Mouse (Mus musculus) spleen, adult 18-20 months (tissue): Measurements from ENCODE around the gene R3hdm4.

ENCODE experiments used
- DNase-seq, 2 experiments: peaks; one replicate each; pipeline ENCODE4 v3.0.0; 2022; ENCODE audit warnings: mixed read lengths in 2 of 2

Gene R3hdm4

DNA sequence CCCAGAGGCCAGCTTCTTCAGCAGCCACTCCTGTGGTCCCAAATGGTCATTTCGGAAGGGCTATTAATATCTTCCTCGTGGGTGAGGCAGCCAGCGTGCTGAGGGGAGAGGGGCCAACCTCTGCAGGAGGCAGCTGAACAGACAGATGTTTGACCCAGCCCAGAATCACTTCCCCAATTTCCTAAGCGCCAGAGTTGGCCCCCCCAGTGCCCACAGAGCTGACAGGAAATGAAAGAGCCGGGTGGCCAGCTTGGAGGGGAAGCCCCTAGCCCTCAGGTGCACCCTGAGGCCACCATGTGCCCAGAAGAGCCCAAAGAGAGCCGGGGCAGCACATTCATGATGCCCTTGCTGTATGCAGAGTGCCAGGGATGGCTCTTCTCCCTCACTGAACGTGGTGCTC is 19.7 kb upstream of the R3hdm4 start:
- DNase-seq: peak; percentile 77 to 84

DNA sequence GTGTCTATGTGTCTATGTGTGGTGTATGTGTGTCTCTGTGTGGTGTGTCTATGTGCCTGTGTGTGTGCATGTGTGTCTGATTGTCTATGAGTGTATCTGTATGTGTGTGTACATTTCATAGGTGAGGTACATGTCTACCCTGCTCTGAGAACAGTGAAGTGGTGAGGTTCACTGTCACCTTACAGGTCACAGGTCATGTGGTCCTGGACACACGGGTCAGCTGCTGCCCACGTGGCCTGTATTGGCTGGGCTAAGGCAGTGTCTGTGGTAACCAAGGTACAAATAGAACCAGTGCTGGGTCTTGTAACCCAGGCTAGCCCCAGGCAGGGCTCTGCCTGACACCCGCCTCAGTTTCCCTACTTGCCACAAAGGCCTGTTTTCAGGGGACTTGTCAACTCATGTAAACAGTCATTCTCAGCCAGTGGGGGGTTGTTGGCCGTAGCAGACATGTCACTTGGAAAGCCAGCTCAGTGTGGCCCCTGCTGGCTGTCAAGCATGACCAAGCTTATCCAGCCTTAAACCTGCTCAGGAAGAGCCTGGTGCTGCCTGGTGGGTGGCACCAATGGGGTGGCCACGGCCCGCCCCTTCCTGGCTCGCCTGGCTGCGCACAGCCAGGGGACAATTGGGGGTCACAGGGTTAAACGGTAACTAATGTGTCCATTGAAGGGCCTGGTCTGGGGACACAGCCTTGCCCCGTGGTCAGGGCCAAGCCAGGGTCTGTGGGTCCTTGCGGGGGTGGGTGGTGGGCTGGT is 16.9 kb upstream of the R3hdm4 start:
- DNase-seq: no peak

- peak; percentile 78 to 82 for DNase-seq
Measured at GRCm38 (mm10) chr10:79936911-79937441, 16.0 kb upstream of the R3hdm4 start.

DNA sequence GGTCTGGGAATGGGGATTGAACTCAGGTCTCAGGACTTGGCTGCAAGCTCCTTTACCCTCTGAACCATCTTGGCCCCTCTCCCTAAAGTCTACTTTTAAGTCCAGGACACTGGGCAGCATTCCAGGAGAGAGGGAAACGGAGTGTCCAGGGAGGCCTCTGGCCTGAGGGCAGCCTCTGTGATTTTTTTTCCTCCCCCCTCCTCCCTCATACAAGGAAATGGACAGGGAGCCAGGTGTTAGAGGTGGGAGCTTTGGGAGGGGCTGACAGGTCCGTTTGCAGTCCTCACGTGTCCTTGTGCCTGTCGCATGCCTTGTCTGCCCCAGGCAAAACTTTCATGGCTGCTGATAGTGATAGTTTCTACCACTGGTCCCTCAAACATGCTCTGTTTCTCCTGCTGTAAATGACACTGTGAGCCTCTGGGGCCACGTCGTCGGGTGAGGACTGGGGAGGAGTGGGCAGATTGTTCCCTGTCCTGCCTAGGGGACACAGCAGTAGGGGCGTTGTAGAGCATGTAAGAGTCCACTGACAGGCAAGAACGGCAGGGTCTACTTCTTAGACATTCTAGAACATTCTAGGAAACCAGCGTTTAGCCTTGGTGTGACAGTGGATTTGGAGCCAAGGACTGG is 15.4 kb upstream of the R3hdm4 start:
- no peak for DNase-seq

- no peak for DNase-seq
Measured at GRCm38 (mm10) chr10:79934794-79935569, 14.0 kb upstream of the R3hdm4 start.

DNA sequence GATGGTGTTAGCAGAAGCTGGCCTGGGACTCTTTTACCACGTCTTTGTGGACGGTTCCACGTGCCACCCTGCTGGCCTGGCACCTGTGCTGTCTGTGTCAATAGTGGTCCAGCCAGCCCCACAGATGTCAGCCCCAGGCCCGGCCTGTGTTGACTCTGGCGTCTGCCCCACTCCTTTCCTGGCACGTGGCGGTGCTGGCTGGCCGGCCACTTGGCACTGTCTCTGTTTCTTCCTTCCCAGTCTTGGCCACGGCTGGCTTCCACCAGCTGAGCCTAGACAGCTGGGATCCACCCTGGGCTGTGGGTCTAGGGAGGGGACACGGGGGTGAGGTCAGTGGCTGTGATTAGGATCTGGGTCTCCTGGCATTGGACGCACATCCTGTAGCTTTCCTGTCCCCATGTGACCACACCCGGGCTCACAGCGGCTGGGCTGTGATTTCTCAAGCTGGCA is 13.3 kb upstream of the R3hdm4 start:
- DNase-seq: no peak

DNA sequence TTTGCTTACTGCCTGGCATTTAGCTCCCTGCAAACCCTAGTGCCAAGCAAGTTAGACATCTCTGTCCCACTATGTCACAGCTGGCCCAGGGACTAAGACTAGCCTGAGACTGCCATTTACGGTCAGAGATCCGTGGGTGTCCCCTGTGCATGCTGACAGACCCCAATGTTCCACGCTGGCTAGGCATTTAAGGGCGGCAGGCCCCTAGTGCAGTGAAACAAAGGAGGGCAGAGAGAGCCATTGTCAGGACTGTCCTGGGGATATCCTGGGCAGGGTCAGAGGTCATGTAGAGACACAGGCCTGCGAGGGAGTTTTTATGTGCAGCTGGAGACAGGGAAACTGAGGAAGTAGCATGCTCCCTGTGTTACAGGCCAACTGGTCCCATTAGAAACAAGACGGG is 12.9 kb upstream of the R3hdm4 start:
- no peak for DNase-seq

- no peak for DNase-seq
Measured at GRCm38 (mm10) chr10:79933145-79933679, 12.2 kb upstream of the R3hdm4 start.

DNA sequence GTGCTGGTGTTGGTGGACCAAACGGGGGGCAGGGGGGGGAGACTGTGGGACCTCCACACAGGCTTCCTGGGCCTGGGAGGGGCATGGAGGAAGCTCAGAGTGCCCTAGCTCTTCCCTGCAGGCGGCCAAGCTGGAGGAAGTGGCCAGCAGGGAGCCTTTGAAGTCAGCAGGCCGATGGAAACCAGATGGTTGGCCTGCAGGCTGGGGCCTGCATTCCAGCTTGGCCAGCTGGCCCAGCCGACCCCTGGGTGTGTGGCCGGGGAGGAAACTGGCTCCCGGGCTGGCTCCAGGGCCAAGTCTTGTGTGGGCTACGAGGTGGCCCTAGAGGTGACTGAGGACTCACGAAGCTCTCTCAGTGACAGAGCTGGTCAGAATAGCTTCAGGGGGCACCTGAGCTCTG is 11.7 kb upstream of the R3hdm4 start:
- no peak for DNase-seq

GRCm38 (mm10) chr10:79931797-79932196 is 10.8 kb upstream of the R3hdm4 start:
- no peak for DNase-seq

GRCm38 (mm10) chr10:79930826-79931186 is 9.8 kb upstream of the R3hdm4 start:
- no peak for DNase-seq

DNA sequence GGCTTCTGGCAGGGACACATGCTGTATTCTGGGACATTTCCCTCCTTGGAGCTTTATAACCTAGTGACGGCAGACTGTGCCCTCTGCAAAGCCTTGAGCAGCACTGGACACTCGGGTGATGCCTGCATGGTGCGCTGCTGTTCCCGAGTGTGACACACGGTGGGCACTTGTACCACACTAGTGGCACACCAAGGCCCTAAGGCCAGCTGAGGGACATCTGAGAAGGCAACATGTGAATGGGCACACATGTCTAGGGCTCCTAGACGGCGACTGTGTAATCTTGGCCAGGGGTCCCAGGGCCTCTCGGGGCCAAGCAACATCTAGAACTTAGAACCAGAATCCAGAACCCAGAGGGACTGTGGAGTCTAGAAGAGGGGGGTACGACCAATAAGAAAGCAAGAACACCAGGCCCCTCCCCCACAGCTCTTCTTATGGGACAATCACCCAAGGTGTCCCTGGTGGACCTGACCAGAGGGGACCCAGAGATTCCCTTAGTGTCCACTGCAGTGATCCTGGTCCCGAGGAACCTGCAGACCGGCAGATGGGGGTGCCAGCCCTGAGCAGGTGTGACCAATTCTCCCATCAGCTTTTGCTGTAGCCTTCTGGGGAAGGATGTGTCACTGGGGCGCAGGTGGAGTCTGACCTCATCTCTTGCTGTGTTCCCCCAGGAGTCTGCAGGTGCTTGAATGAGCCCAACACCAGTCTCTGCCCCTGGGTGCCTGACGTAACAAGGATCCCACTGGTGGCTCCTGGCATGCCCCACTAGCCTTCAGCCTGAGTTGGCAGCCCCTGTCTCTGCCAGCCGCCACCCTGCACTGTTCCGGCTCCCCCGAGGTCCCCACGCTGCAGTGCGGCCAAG is 9.2 kb upstream of the R3hdm4 start:
- DNase-seq: no peak

- DNase-seq: no peak
Measured at GRCm38 (mm10) chr10:79928907-79929701, 8.1 kb upstream of the R3hdm4 start.

DNA sequence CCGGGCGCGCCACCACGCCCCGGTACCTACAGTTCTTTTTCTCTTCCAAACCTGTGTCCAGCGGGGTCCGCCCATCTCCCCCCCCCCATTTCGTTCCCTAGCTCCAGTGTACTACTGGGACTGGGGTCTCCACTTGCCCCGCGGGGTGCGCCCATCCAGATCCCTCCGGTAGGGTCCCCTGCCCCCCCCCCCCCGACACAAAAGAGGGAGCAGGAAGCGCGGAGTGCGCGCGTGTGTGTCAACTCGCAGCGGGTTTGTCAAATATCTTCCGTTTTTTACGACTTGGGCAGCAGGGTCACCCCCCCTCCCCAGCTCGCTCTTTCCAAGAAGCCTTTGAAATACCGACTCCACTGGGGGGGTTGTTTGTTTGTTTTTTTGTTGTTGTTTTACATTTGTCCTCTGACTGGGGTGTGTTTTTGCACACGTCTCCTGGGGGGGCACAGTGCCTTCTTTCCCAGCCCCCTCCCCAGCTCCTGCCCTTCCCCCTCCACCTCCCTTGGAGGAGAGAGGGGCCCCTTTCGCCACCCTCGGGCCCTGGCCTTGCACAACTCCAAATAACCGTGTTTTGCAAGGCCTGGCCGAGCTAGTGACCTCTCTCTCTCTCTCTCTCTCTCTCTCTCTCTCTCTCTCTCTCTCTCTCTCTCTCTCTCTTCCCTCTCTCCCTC is 7.2 kb upstream of the R3hdm4 start:
- DNase-seq: peak in 1 of 2 experiments; percentile 42

DNA sequence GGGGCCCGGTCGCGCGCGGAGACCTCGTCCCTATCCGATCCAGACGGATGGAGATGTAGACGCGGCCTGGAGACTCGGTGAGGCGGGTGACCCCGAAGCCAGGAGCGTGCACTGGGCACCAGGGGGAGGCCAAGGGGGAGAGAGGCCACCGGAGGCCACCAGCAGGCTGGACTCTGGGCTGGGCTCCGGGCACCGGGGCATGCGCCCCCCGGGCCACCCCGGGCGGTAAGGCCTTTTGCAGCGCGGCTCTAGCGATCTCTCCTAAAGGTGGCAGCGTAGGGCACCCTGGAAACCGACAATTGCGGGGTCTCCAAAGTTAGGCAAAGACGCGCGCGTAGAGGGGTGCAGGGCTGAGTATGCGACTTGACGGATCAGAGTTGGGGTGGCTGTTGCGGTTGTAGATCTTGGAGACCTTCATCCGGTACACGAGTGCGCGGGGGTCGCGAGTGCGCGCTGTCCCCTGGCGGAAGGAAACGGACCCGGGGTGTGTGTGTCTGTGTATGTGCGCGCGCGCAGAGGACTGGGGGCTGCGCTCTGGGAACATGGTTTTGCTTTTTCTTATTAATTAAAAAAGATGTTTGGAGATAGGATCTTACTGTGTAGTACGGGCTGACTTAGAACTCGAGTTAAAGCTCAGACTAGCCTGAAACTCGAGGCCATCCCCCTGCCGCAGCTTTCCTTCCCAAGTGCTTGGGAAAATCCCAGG is 6.5 kb upstream of the R3hdm4 start:
- DNase-seq: peak; percentile 54 to 67

DNA sequence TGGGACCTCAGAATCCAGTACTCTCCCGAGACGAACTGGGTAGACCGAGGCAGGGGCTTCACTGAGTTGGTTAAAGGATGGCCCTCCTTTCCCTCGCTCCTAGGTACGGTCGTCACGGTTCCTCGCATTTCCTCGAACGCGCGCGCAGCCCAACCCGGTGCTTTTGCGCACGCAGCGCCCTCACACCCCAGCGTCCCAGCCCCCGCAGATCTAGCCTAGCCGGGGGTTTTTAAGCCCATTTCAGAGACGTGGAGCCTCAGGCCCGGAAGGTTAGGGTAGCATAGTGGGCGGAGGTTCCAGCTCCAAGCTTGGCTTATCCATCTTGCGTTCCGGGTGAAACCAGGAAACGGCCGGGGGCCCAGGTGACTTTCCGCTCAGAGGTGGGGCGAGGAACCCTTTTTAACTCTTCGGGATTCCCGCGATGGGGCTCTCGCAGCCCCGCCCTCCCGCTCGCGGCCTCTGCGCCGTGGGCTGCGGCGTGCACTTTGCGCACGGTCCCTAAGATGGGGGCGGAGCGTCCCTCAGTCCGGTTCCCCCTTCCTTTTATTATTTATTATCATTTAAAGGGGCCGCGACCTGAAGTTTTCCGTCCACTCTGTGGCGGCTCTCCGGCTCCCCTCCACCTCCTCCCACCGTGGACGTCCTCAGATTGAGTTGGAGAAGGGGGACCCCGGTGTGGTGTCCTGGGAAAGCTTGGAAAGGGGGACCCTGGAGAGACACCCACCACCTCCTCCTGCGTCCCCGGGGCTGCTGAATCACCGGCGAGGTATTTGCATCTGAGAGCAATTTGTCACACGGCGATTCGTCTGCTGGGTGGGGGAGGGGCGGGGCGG is 5.7 kb upstream of the R3hdm4 start, which contains the start of gene Arid3a:
Arid3a (plus strand) TSS at position 553 of the 833 bp plus-strand sequence.
- DNase-seq: peak; percentile 81 to 90

GRCm38 (mm10) chr10:79925785-79926490 is 4.9 kb upstream of the R3hdm4 start:
- peak in 1 of 2 experiments; percentile 44 for DNase-seq
